Mouse (Mus musculus): Measurements from ENCODE around the gene Nucb1. TPM values are rescaled to one million over a fixed set of nuclear protein-coding genes. Genes with fewer than 3 reads are reported as not detected.
"Not testable (repeated sequence)": the region's sequence is repeated elsewhere in the genome, so short reads cannot be mapped to it uniquely, and the experiment has no call there.

Gene Nucb1
- total RNA-seq, 2 experiments from 2014 or later: 182 to 199 TPM

DNA sequence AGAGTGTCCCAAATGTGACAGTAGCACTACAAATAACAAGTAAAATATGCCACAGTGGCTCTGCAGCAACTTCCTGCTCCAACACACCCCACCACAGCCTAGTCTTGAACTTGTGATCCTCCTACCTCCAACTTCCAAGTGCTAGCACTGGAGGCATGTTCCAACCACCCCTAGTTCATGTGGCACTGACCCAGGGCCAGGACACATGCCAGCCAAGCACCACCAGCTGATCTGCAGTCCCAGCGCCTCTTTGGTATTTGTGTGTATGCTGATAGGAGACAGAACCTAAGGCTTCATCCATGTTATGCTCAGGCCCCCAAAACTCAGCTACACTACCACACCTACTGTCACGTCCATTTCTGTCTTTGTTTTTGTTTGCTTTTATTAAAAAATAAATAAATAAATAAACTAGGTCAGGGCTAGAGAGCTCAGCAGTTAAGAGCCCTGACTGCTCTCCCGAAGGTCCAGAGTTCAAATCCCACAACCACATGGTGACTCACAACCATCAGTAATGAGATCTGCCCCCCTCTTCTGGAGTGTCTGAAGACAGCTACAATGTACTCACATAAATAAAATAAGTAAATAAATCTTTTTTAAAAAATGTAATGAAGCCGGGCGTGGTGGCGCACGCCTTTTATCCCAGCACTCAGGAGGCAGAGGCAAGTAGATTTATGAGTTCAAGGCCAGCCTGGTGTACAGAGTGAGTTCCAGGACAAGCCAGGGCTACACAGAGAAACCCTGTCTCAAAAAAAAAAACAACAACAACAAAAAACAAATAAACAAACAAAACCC lies 46.0 kb downstream of the Nucb1 start:
- DNase-seq (ENCODE audit: low spot score in 2 of 2): no peak

GRCm38 (mm10) chr7:45462868-45463267 lies 47.3 kb downstream of the Nucb1 start:
- not testable (repeated sequence) for DNase-seq (ENCODE audit: low spot score in 2 of 2)

DNA sequence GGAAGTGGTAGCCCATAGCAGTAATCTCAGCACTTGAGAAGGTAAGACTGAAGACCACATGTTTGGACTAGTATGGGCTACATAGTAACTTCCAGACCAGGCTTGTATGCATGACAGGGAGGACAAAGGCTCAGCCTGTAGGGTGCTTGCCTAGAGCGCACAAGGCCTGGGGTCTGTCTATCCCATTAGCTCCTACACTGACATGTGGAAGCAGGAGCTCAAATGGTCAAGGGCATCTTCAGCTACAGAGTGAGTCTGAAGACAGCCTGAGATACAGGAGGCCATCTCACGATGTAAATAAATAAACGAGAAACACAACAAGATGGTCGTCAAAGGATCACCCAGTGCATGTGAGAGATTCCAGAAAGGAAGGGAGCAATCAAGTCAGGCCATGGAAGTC lies 47.9 kb downstream of the Nucb1 start:
- no peak for DNase-seq (ENCODE audit: low spot score in 2 of 2)

- DNase-seq (ENCODE audit: low spot score in 2 of 2): no peak
These were observed 48.4 kb downstream of the Nucb1 start for GRCm38 (mm10) chr7:45461781-45462180.

DNA sequence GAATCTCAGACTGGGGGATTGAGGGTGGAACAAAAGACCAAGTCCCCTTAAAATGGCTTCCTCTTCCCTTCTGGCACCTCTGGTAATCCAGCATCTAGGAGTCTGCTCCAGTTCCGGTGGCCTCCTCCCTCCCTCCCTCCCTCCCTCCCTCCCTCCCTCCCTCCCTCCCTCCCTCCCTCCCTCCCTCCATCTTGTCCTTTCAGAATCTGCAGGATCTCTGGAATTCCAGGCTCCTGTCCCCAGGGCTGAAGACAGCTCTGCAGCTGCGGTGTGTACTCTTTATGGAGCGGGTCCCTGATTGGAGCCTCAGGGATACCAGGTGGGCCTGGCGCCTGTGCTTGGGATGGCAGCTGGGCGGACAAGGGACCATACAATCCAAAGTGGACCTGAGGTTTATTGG lies 48.9 kb downstream of the Nucb1 start:
- DNase-seq (ENCODE audit: low spot score in 2 of 2): no peak

GRCm38 (mm10) chr7:45460860-45461314 lies 49.3 kb downstream of the Nucb1 start:
- DNase-seq (ENCODE audit: low spot score in 2 of 2): peak in 1 of 2 experiments; percentile 66

GRCm38 (mm10) chr7:45460377-45460776 lies 49.8 kb downstream of the Nucb1 start:
- no peak for DNase-seq (ENCODE audit: low spot score in 2 of 2)

GRCm38 (mm10) chr7:45459564-45460140 lies 50.6 kb downstream of the Nucb1 start, which contains the start of gene Ftl1:
TSS of gene Ftl1 (minus strand) at chr7:45459884.
- DNase-seq (ENCODE audit: low spot score in 2 of 2): peak; percentile 93 to 96

GRCm38 (mm10) chr7:45458748-45459563 lies 51.2 kb downstream of the Nucb1 start:
- peak; percentile 78 to 86 for DNase-seq (ENCODE audit: low spot score in 2 of 2)

GRCm38 (mm10) chr7:45457204-45458060 lies 52.8 kb downstream of the Nucb1 start:
- no peak for DNase-seq (ENCODE audit: low spot score in 2 of 2)

- no peak for DNase-seq (ENCODE audit: low spot score in 2 of 2)
These were observed 53.4 kb downstream of the Nucb1 start for GRCm38 (mm10) chr7:45456721-45457203.

DNA sequence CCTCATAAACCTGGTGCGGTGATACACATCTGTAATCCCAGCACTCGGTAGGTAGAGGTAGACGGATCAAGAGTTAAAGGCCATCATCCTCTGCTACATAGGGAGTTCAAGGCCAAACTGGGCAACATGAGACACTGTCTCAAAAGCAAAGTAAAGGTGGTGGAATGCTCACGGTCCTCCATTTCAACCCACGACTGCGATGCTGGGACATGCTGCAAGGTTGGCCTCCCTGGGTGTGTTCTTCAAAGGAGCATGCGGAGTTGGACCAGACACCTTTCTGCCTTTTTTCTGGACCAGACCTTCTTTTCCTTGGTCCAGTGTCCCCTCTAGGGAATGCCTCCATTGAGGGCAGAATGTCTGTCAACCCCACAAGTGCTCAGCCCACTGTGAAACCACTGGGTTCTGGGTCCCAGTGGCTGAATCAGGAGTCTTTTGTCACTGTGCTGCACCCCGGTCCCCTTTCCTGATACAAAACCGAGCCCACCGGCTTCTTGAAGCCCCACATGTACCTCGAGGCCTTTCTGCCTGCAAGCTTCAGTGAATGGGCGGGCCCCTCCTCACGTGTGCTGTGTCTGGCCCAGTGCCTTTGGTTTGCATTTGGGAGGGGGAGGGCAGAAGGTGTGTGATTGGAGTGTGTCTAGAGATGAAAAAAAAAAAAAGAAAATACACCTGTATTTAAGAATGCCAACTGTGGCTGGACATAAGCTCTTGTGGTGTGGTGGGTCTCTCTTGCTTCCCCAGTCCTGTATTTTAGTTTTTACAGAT lies 54.1 kb downstream of the Nucb1 start:
- DNase-seq (ENCODE audit: low spot score in 2 of 2): no peak

GRCm38 (mm10) chr7:45454971-45455370 lies 55.2 kb downstream of the Nucb1 start:
- DNase-seq (ENCODE audit: low spot score in 2 of 2): no peak

DNA sequence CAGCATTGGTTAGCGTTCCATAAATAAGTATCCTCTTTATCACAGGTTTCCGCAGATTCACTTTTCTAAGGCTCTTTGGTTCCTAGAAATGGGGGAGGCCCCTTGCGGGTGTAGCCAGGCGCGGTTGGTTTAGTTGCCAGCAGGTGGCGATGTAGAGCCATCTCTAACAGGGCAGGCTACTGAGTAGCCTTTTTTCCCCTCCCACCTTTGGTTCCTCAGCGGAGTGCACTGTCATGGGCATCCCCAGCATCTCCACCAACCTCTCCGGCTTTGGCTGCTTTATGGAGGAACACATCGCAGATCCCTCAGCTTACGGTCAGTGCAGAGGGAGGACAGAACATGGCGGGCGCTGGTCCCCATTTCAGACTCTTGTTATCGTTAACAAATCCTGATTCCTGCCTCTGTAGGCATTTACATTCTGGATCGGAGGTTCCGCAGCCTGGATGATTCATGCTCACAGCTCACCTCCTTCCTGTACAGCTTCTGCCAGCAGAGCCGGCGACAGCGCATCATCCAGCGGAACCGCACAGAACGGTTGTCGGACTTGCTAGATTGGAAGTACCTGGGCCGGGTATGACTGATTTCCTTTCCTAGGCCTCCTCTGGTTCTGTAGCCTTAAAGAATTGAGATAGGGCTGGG lies 58.7 kb downstream of the Nucb1 start:
- peak; percentile 73 to 82 for DNase-seq (ENCODE audit: low spot score in 2 of 2)

GRCm38 (mm10) chr7:45449974-45450373 lies 60.2 kb downstream of the Nucb1 start:
- no peak for DNase-seq (ENCODE audit: low spot score in 2 of 2)

DNA sequence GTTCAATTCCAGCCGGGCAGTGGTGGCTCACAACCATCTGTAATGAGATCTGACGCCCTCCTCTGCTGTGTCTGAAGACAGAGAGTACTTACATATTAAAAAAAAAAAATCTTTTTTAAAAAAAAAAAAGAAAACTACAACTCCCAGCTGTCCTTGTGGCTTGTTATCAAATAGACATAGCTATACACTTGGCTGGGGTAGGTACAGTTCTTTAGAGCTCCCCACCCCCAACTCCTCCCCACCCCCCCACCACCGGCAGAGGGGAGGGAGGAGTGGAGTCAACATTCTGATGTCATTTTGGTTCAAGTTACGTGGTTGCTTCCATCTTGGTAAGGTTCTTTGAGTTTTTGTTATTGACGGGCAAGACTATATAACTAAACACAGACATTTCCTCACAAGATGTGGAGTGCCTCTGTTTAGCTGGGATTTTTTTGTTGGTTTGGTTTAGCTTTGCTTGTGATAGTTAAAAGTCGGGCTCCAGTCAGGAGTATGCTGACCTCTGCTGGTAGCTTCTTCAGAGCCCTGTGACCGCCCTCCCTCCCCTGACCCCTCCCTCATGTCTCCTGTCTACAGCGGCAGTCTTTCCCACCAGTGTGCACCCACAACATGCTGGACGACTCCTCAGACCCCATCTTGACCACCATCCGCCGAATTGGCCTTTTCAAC lies 62.7 kb downstream of the Nucb1 start:
- DNase-seq (ENCODE audit: low spot score in 2 of 2): no peak

GRCm38 (mm10) chr7:45446589-45446988 lies 63.6 kb downstream of the Nucb1 start:
- DNase-seq (ENCODE audit: low spot score in 2 of 2): no peak

- DNase-seq (ENCODE audit: low spot score in 2 of 2): no peak
These were observed 66.4 kb downstream of the Nucb1 start for GRCm38 (mm10) chr7:45443526-45444420.

Data from gastrocnemius, postnatal 4 days (tissue).